ENCODE assay signal across 23 mouse cellular contexts in genomic region chr6:7476907-7477306, GRCm38 (mm10).
"Had no signal": no experiment of that assay in that cellular context is flagged by ENCODE, and none has a peak within 500 bp of the region (broad histone marks: within the 10 kb centered on the region; RNA-seq: fewer than 3 reads in every experiment).

No protein-coding gene starts in this region.

- ATAC-seq: hindbrain, postnatal 0 days; intestine, embryonic 16.5 days had no signal

- DNase-seq: gastrocnemius, postnatal 14 days; heart, adult 2 months; heart, postnatal 14 days; heart, postnatal 36 days; kidney, adult 11 months; kidney, adult 2 months; kidney, adult 9 months; kidney, postnatal 14 days; kidney, postnatal 36 days; layer of hippocampus, adult 9-11 months; liver; liver, embryonic 13.5 days had no signal

- H3K4me3 ChIP-seq: heart, adult 2 months; heart, embryonic 13.5 days; heart, embryonic 15.5 days; hindbrain, embryonic 13.5 days; hindbrain, embryonic 15.5 days; kidney, embryonic 15.5 days; left cerebral cortex, adult 2 months; limb, embryonic 10.5 days; limb, embryonic 12.5 days; liver, embryonic 13.5 days; liver, embryonic 15.5 days had no signal

- H3K27me3 ChIP-seq: heart, embryonic 13.5 days; heart, embryonic 15.5 days; hindbrain, embryonic 13.5 days; hindbrain, embryonic 15.5 days; kidney, embryonic 15.5 days; limb, embryonic 12.5 days; liver, embryonic 13.5 days; liver, embryonic 15.5 days had no signal

- H3K36me3 ChIP-seq: heart, embryonic 13.5 days; heart, embryonic 15.5 days; hindbrain, embryonic 13.5 days; hindbrain, embryonic 15.5 days; kidney, embryonic 15.5 days; limb, embryonic 10.5 days; limb, embryonic 12.5 days; liver, embryonic 13.5 days; liver, embryonic 15.5 days had no signal
